Mouse (Mus musculus) liver, adult 2 months (tissue): ENCODE data around the gene Mrtfb. TPM values are rescaled to one million over a fixed set of nuclear protein-coding genes. Genes with fewer than 3 reads are reported as not detected.

Source experiments
- DNase-seq: peaks from one replicate; pipeline ENCODE4 v3.0.0-alpha.2; 2011; ENCODE audit warnings: low read depth, low spot score; ENCODE audit errors: extremely low read depth
- H3K27ac ChIP-seq: fragments of 200-500 bp; replicated peaks from 2 replicates; pipeline ENCODE4 v1.5.1; 2012; ENCODE audit warnings: low read depth, mild to moderate bottlenecking, control low read depth, inconsistent platforms, low read length; ENCODE audit not compliant: insufficient read depth
- H3K27me3 ChIP-seq: fragments of 200-500 bp; 2 replicates; pipeline ENCODE4 v1.6.1; 2012; ENCODE audit warnings: mild to moderate bottlenecking, moderate library complexity, low read length, inconsistent platforms; ENCODE audit not compliant: control insufficient read depth, insufficient read depth
- H3K36me3 ChIP-seq: fragments of 200-500 bp; 2 replicates; pipeline ENCODE4 v1.6.1; 2012; ENCODE audit warnings: low read length, inconsistent platforms; ENCODE audit not compliant: control insufficient read depth, insufficient read depth
- H3K4me1 ChIP-seq: fragments of 200-500 bp; 2 replicates; pipeline ENCODE4 v1.6.1; 2011; ENCODE audit warnings: low read length; ENCODE audit not compliant: control insufficient read depth, insufficient read depth
- H3K4me3 ChIP-seq: fragments of 200-500 bp; 2 replicates; pipeline ENCODE4 v1.5.1; 2011; ENCODE audit warnings: low read depth, mild to moderate bottlenecking, control low read depth, low read length, moderate library complexity; ENCODE audit not compliant: insufficient read depth
- H3K79me2 ChIP-seq: fragments of 200-500 bp; 2 replicates; pipeline ENCODE4 v1.6.1; 2012; ENCODE audit warnings: inconsistent platforms, mild to moderate bottlenecking, low read length, moderate library complexity; ENCODE audit not compliant: control insufficient read depth, insufficient read depth
- H3K9ac ChIP-seq: fragments of 200-500 bp; 2 replicates; pipeline ENCODE4 v1.6.1; 2012; ENCODE audit warnings: low read depth, mild to moderate bottlenecking, control low read depth, inconsistent platforms, low read length
- CTCF ChIP-seq: fragments of 200-500 bp; IDR thresholded peaks from 2 replicates; pipeline ENCODE4 v1.5.1; 2011; ENCODE audit warnings: low read depth, low read length, control low read depth
- POLR2A ChIP-seq: fragments of 200-500 bp; IDR thresholded peaks from 2 replicates; pipeline ENCODE4 v1.6.1; 2011; ENCODE audit warnings: low read length, control low read depth; ENCODE audit not compliant: insufficient read depth; ENCODE audit errors: extremely low read depth
- WGBS: fragments of 180-500 bp; shearing (Covaris S2); methylation state at CpG from one replicate; pipeline ENCODE4 v1.1.7; 2018; 5-methylcytosine and 5-hydroxymethylcytosine counted together
- polyA plus RNA-seq: library from polyadenylated mRNA; depleted of rRNA; stranded (reverse); fragments of >200 nt; gene quantifications from 2 replicates; pipeline ENCODE4 v1.2.3, GENCODE M21; 2012
- total RNA-seq: library from RNA; depleted of rRNA; stranded (reverse); fragments of >200 nt; gene quantifications from 2 replicates; pipeline ENCODE4 v1.2.3, GENCODE M21; 2014

Mrtfb gene
- total and polyA plus RNA-seq, 2 experiments = 4.2 to 9.4 TPM

- no peaks in the 10 kb centered on the region for H3K27me3 ChIP-seq
- H3K4me3 ChIP-seq = no peak overlapping the region
- TF ChIP-seq POLR2A (no peak), CTCF (no peak)
- no peaks in the 10 kb centered on the region for H3K36me3 ChIP-seq
- DNase-seq = no peak
- H3K9ac ChIP-seq = no peak overlapping the region
- H3K4me1 ChIP-seq = peaks cover 17% of the 10 kb centered on the region
- 79% methylated on average over 1 of the region's 1 CpGs for WGBS
- peak overlapping the region; percentile 34 for H3K27ac ChIP-seq
- H3K79me2 ChIP-seq = peaks cover 34% of the 10 kb centered on the region
Measured at GRCm38 (mm10) chr16:13311374-13311773, 55.1 kb downstream of the Mrtfb start.

- Histone ChIP-seq H3K27me3 (no peaks in the 10 kb centered on the region), H3K9ac (no peak overlapping the region; the same call in 1 of the 2 replicates), H3K27ac (peak overlapping the region; percentile 94), H3K4me1 (peaks cover 17% of the 10 kb centered on the region), H3K79me2 (peaks cover 23% of the 10 kb centered on the region; the same call in 1 of the 2 replicates), H3K36me3 (no peaks in the 10 kb centered on the region), H3K4me3 (no peak overlapping the region)
- DNase-seq = peak; percentile 100
- 58% methylated on average over 5 of the region's 5 CpGs for WGBS
- no peak for TF ChIP-seq CTCF
- no peak for TF ChIP-seq POLR2A
Measured at GRCm38 (mm10) chr16:13313096-13313719, 56.9 kb downstream of the Mrtfb start.

GRCm38 (mm10) chr16:13323751-13324150, 67.5 kb downstream of the Mrtfb start:
- H3K79me2 ChIP-seq = peaks cover 20% of the 10 kb centered on the region
- no peak overlapping the region for H3K4me3 ChIP-seq
- H3K27me3 ChIP-seq = no peaks in the 10 kb centered on the region
- H3K9ac ChIP-seq = no peak overlapping the region
- TF ChIP-seq POLR2A (no peak), CTCF (no peak)
- H3K4me1 ChIP-seq = peaks cover 9% of the 10 kb centered on the region
- peaks cover 22% of the 10 kb centered on the region for H3K36me3 ChIP-seq
- peak; percentile 93 for DNase-seq
- WGBS = 17% methylated on average over 6 of the region's 6 CpGs
- H3K27ac ChIP-seq = peak overlapping the region; percentile 63

- Histone ChIP-seq H3K9ac (no peak overlapping the region), H3K27ac (no peak overlapping the region), H3K4me1 (peaks cover 10% of the 10 kb centered on the region; the same call in 1 of the 2 replicates), H3K79me2 (peaks cover 13% of the 10 kb centered on the region; the same call in 1 of the 2 replicates), H3K36me3 (peaks cover 22% of the 10 kb centered on the region), H3K4me3 (no peak overlapping the region), H3K27me3 (no peaks in the 10 kb centered on the region)
- no peak for DNase-seq
- 97% methylated on average over 3 of the region's 3 CpGs for WGBS
- TF ChIP-seq CTCF (no peak), POLR2A (no peak)
Measured at GRCm38 (mm10) chr16:13326622-13327021, 70.3 kb downstream of the Mrtfb start.

- no peak for TF ChIP-seq POLR2A
- TF ChIP-seq CTCF = no peak
- 85% methylated on average over 4 of the region's 4 CpGs for WGBS
- H3K27me3 ChIP-seq = no peaks in the 10 kb centered on the region
Measured at GRCm38 (mm10) chr16:13328646-13329045, 72.4 kb downstream of the Mrtfb start.

GRCm38 (mm10) chr16:13329640-13330039, 73.4 kb downstream of the Mrtfb start:
- Histone ChIP-seq H3K36me3 (peaks cover 22% of the 10 kb centered on the region), H3K27ac (peak overlapping the region; percentile 75), H3K4me1 (peaks cover 6% of the 10 kb centered on the region; the same call in 1 of the 2 replicates), H3K79me2 (peaks cover 17% of the 10 kb centered on the region; the same call in 1 of the 2 replicates), H3K9ac (no peak overlapping the region), H3K27me3 (no peaks in the 10 kb centered on the region), H3K4me3 (no peak overlapping the region)
- TF ChIP-seq CTCF = no peak
- no peak for TF ChIP-seq POLR2A
- 74% methylated on average over 3 of the region's 3 CpGs for WGBS
- no peak for DNase-seq

More at GRCm38 (mm10) chr16:13328646-13329045, 72.4 kb downstream of the Mrtfb start:
- Histone ChIP-seq H3K36me3 (peaks cover 22% of the 10 kb centered on the region), H3K4me1 (peaks cover 6% of the 10 kb centered on the region; the same call in 1 of the 2 replicates), H3K4me3 (no peak overlapping the region), H3K9ac (no peak overlapping the region), H3K27ac (no peak overlapping the region), H3K79me2 (peaks cover 17% of the 10 kb centered on the region; the same call in 1 of the 2 replicates)
- DNase-seq = no peak
